Mouse (Mus musculus) midbrain, embryonic 13.5 days (tissue): ENCODE results near the gene Onecut3. TPM values are rescaled to one million over a fixed set of nuclear protein-coding genes. Genes with fewer than 3 reads are reported as not detected.

Experiments used
- ATAC-seq: fragments of 200-750 bp; cut with Nextera tagmentation; 2 replicates; pipeline ENCODE4 v1.8.0; 2017; ENCODE audit warnings: mild to moderate bottlenecking, moderate TSS enrichment, moderate library complexity
- H3K27ac ChIP-seq: fragments of 300-500 bp; sonication (generic); 2 replicates; pipeline ENCODE4 v1.5.1; 2015; ENCODE audit warnings: inconsistent platforms, mild to moderate bottlenecking, moderate library complexity
- H3K27me3 ChIP-seq: fragments of 300-500 bp; sonication (generic); 2 replicates; pipeline ENCODE4 v1.6.1; 2015; ENCODE audit warnings: mild to moderate bottlenecking, inconsistent platforms
- H3K36me3 ChIP-seq: fragments of 300-500 bp; sonication (generic); 2 replicates; pipeline ENCODE4 v1.6.1; 2015; ENCODE audit warnings: mild to moderate bottlenecking, inconsistent platforms
- H3K4me1 ChIP-seq: fragments of 300-500 bp; sonication (generic); replicated peaks from 2 replicates; pipeline ENCODE4 v1.6.1; 2015; ENCODE audit warnings: inconsistent platforms
- H3K4me2 ChIP-seq: fragments of 300-500 bp; sonication (generic); replicated peaks from 2 replicates; pipeline ENCODE4 v1.6.1; 2015; ENCODE audit warnings: moderate library complexity, mild to moderate bottlenecking, inconsistent platforms
- H3K4me3 ChIP-seq: fragments of 300-500 bp; sonication (generic); replicated peaks from 2 replicates; pipeline ENCODE4 v1.5.1; 2015; ENCODE audit warnings: mild to moderate bottlenecking, inconsistent platforms
- H3K9ac ChIP-seq: fragments of 300-500 bp; sonication (generic); replicated peaks from 2 replicates; pipeline ENCODE4 v1.6.1; 2015; ENCODE audit warnings: mild to moderate bottlenecking, inconsistent platforms
- H3K9me3 ChIP-seq: fragments of 300-500 bp; sonication (generic); 2 replicates; pipeline ENCODE4 v1.6.1; 2016; ENCODE audit warnings: mild to moderate bottlenecking, inconsistent platforms
- WGBS: fragments of 180-500 bp; shearing (Covaris S2); methylation state at CpG from one replicate; pipeline ENCODE4 v1.1.7; 2015; 5-methylcytosine and 5-hydroxymethylcytosine counted together
- polyA plus RNA-seq: library from polyadenylated mRNA; unstranded; fragments of >200 nt; fragmentation: Nextera tagmentation; extraction: Ambion mirVana; gene quantifications from 2 replicates; pipeline ENCODE4 v1.2.1, GENCODE M21; 2015

Gene Onecut3
- polyA plus RNA-seq, 1 experiment from 2014 or later = 2.6 TPM

DNA sequence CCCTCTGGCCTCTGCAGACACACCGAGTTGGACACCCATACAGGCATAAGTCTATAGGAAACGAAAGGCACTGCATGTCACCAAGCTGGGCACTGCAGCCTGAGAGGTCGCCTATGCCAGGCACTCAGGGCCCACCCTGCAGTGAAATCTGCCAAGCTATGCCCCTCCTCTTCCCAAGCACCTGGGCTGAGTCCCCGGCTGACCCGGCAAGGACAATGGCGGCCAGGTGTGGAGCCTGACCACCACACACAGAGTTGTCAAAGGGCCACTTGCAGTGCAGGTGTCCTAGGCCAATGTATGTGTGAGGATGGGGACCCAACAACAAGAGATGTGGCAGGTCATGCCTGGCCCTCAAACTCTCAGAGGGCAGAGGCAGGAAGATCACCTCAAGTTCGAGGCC is 64.8 kb downstream of the Onecut3 start:
- WGBS = 95% methylated on average over 7 of the region's 7 CpGs
- 0 out of 2 replicates have a peak overlapping the region, but pooled peaks have one; percentile 12 for H3K4me2 ChIP-seq
- no peak for ATAC-seq

DNA sequence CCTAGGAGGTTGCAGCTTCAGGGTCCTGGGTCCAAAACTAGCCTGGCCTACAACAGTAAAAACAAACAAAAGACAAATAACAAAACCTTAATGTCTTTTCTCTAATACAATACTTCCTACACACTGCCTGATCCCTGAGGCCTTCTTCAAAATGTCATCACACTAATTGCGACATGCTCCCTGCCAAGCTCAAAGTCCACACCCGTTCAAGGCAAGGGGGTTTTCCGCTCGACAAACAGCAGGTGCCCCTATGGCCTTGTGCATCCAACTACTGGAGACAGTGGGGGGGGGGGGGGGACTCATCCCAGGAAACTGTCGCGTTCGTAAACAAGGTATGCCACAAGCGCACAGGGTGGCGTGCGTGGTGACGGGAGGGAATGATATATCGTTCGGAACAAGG is 66.0 kb downstream of the Onecut3 start:
- Histone ChIP-seq H3K27ac (peak overlapping the region; percentile 91; the same call in 1 of the 2 replicates), H3K4me1 (peaks cover 46% of the 10 kb centered on the region), H3K36me3 (no peaks in the 10 kb centered on the region), H3K27me3 (no peaks in the 10 kb centered on the region), H3K9me3 (no peaks in the 10 kb centered on the region), H3K4me2 (peak overlapping the region; percentile 94), H3K4me3 (peak overlapping the region; percentile 65), H3K9ac (peak overlapping the region; percentile 93)
- WGBS = 1% methylated on average over 13 of the region's 13 CpGs
- ATAC-seq = peak; percentile 3

More for the DNA sequence above, 64.8 kb downstream of the Onecut3 start:
- H3K36me3 ChIP-seq = no peaks in the 10 kb centered on the region
- no peaks in the 10 kb centered on the region for H3K27me3 ChIP-seq
- H3K9ac ChIP-seq = no peak overlapping the region
- H3K27ac ChIP-seq = no peak overlapping the region
- H3K4me1 ChIP-seq = peaks cover 46% of the 10 kb centered on the region
- H3K9me3 ChIP-seq = no peaks in the 10 kb centered on the region
- H3K4me3 ChIP-seq = no peak overlapping the region

DNA sequence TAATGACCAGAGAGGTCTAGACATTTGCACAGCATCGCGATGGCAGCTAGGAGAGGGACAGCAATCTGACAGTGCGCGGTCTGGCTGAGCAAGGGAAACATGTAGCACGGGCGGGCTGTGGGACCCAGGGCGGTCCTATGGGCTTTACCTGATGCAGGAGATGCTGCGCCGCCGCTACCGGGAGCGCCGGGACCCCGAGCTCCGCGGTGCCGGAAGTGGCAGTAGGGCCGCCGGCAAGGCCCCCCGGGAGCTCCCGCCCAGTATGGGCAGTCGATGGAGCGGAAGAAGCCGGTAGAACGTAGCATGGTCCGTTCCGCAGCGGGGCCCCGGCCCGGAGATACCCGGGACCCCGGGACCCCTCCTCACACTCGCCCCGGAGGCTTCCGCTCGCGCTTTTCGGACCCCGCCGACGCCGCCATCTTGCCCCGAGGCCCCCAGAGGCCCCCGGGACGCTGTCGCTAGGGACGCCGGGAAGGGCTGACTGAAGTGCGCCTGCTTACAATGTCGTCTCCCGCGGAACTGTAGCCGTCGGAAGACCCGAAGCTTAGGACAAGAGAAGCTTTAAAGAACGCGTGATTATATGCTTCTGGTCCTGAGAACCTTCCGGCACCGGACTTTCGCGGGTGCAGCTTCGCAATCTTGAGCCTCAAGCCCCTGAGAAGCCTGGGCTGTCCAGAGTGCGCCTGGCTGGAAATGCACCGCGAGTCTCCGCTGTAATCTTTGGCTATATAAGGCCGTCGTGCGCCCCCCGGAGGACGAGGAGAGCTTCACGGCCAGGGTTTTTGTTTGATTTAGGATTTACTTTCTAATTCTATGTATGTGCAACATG is 66.7 kb downstream of the Onecut3 start, which contains the start of gene Rexo1:
Rexo1 (minus strand) TSS at position 445 of the 829 bp plus-strand sequence.
- Histone ChIP-seq H3K4me2 (peak within 1 kb of the TSS; percentile 94), H3K4me1 (peaks cover 52% of the 10 kb centered on the region), H3K36me3 (no peaks in the 10 kb centered on the region), H3K4me3 (peak within 1 kb of the TSS; percentile 65), H3K9me3 (no peaks in the 10 kb centered on the region), H3K27me3 (no peaks in the 10 kb centered on the region), H3K9ac (peak within 1 kb of the TSS; percentile 93), H3K27ac (peak within 1 kb of the TSS; percentile 91)
- WGBS = under 1% methylated on average over 70 of the region's 72 CpGs
- peak; percentile 78 for ATAC-seq

DNA sequence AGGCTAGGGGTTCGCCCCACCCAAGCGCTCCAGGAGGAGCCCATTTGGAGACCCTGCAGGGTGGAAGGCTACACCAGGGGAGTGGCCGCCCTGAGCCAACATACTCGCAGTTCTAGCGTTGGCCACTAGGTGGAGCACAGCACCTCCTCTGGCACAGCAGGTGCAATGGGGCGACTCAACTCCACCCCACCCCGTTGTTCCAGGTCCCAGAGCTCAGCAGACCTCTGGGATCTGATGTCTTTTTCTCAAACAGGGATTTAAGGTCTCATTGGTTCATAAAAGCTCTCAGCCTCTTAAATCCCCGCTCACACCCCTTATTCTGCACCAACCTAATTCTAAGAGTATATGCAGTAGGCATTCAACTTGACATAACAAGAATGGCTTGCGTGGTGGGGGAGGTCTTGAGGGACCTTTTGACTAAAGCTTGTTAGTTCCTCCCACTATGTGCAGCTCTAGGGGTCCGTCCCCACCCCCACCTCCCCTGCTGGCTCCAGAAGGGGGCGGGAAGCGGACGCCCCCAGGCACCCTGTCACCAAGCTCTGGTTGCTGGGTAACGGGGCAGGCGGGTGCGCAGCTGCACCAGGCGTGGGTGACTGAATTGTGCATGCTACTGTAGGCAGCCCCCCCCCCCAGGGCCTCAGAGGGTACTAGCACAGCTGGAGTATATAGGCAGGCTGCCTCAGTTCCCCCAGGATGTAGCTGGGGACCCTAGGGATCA is 71.9 kb downstream of the Onecut3 start:
- Histone ChIP-seq H3K9ac (peak overlapping the region; percentile 50; the same call in 1 of the 2 replicates), H3K9me3 (no peaks in the 10 kb centered on the region), H3K4me3 (peak overlapping the region; percentile 14), H3K27me3 (no peaks in the 10 kb centered on the region), H3K36me3 (peaks cover 10% of the 10 kb centered on the region; the same call in 1 of the 2 replicates), H3K4me1 (peaks cover 52% of the 10 kb centered on the region), H3K4me2 (peak overlapping the region; percentile 47), H3K27ac (peak overlapping the region; percentile 85)
- ATAC-seq = peak; percentile 70
- 7% methylated on average over 17 of the region's 17 CpGs for WGBS

Other genes starting within 250 kb of the Onecut3 start
- gene Ndufs7, start 245.7 kb upstream of the Onecut3 start, polyA plus RNA-seq = 244 and 265 TPM in 2 replicates
- gene Gamt, start 233.8 kb upstream of the Onecut3 start, polyA plus RNA-seq = 20.9 and 22.3 TPM in 2 replicates
- 62.9 and 66.1 TPM in 2 replicates for gene Dazap1, start 233.3 kb upstream of the Onecut3 start, polyA plus RNA-seq
- 631 and 653 TPM in 2 replicates for gene Rps15, start 202.4 kb upstream of the Onecut3 start, polyA plus RNA-seq
- 182 and 209 TPM in 2 replicates for gene Apc2, start 198.9 kb upstream of the Onecut3 start, polyA plus RNA-seq
- 27.8 and 33.4 TPM in 2 replicates for gene 2310011J03Rik, start 174.3 kb upstream of the Onecut3 start, polyA plus RNA-seq
- gene Pcsk4, start 165.3 kb upstream of the Onecut3 start, polyA plus RNA-seq = 1.9 and 2.1 TPM in 2 replicates
- 3.0 and 3.1 TPM in 2 replicates for gene Reep6, start 164.9 kb upstream of the Onecut3 start, polyA plus RNA-seq
- 0.39 and 0.61 TPM in 2 replicates for gene Adamtsl5, start 146.4 kb upstream of the Onecut3 start, polyA plus RNA-seq
- 0.96 and 1.3 TPM in 2 replicates for gene Plk5, start 138.4 kb upstream of the Onecut3 start, polyA plus RNA-seq
- gene Mex3d, start 107.2 kb upstream of the Onecut3 start, polyA plus RNA-seq = 15.9 and 18.6 TPM in 2 replicates
- gene Mbd3, start 95.3 kb upstream of the Onecut3 start, polyA plus RNA-seq = 243 and 257 TPM in 2 replicates
- gene Uqcr11, start 88.0 kb upstream of the Onecut3 start, polyA plus RNA-seq = 518 and 572 TPM in 2 replicates
- 67.7 and 82.3 TPM in 2 replicates for gene Tcf3, start 61.2 kb upstream of the Onecut3 start, polyA plus RNA-seq
- 0.94 and 1.1 TPM in 2 replicates for gene Atp8b3, start 44.3 kb downstream of the Onecut3 start, polyA plus RNA-seq
- gene Rexo1, start 66.7 kb downstream of the Onecut3 start, polyA plus RNA-seq = 28.8 and 32.6 TPM in 2 replicates
- 3.7 and 4.5 TPM in 2 replicates for gene Klf16, start 82.5 kb downstream of the Onecut3 start, polyA plus RNA-seq
- gene Abhd17a, start 95.5 kb downstream of the Onecut3 start, polyA plus RNA-seq = 78.5 and 93.4 TPM in 2 replicates
- gene Scamp4, start 108.0 kb downstream of the Onecut3 start, polyA plus RNA-seq = 60.2 and 60.3 TPM in 2 replicates
- 6.1 and 7.6 TPM in 2 replicates for gene Adat3, start 108.0 kb downstream of the Onecut3 start, polyA plus RNA-seq
- 4.0 and 4.9 TPM in 2 replicates for gene Gm49322, start 111.2 kb downstream of the Onecut3 start, polyA plus RNA-seq
- gene Csnk1g2, start 128.0 kb downstream of the Onecut3 start, polyA plus RNA-seq = 73.8 and 115 TPM in 2 replicates
- 60.9 and 80.6 TPM in 2 replicates for gene Btbd2, start 162.2 kb downstream of the Onecut3 start, polyA plus RNA-seq
- gene Mknk2, start 183.3 kb downstream of the Onecut3 start, polyA plus RNA-seq = 49.6 and 60.1 TPM in 2 replicates
- 58.3 and 58.5 TPM in 2 replicates for gene Mob3a, start 207.1 kb downstream of the Onecut3 start, polyA plus RNA-seq
- 37.8 and 39.2 TPM in 2 replicates for gene Izumo4, start 207.3 kb downstream of the Onecut3 start, polyA plus RNA-seq
- gene Ap3d1, start 247.4 kb downstream of the Onecut3 start, polyA plus RNA-seq = 94.5 and 96.3 TPM in 2 replicates